Mouse (Mus musculus): ENCODE measurements around the gene Bcl6b.
A peak's percentile ranks its signal among the peaks of the same experiment; 100 is the strongest.

Gene Bcl6b

DNA sequence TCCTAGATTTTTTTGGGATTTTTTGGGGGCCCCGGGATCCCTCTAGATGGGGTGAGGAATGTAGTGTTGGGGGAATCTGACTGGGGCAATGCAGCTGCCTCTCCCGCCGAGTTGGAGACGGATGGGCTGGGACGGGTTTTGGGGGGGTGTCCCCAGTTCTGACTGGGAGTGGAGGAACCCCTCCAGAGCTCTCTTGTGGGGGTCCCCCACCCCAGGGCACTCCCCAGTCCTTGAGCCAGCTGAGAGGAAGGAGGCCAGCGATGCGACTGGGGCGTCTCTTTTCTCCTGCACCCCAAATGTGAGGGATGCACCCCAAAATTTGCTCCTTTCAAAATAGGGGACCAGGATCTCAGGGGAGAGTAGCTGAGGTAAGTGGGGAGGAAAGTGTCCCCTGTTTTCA lies 3.4 kb upstream of the Bcl6b start:
- DNase-seq (ENCODE audit: low spot score) = no peak

DNA sequence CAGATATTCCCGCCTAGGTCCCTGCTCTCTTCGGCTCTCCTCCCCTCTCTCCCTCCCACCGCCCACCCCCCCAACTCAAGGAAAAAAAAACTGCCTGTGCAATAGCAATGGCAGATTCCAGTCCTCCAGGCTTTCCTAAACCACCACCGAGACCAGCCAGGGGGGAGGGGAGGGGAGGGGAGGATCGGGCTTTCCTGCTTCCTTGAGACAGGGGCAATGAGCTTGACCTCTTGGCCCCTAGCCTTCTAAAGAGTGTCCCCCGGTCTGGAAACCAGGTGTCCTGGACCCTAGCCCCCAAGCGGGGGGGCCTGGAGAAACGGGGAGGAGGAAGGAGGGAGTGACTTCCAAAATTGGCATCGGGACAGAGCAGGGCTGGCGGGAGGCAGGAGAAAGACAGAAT lies 2.9 kb upstream of the Bcl6b start:
- no peak for DNase-seq (ENCODE audit: low spot score)

DNA sequence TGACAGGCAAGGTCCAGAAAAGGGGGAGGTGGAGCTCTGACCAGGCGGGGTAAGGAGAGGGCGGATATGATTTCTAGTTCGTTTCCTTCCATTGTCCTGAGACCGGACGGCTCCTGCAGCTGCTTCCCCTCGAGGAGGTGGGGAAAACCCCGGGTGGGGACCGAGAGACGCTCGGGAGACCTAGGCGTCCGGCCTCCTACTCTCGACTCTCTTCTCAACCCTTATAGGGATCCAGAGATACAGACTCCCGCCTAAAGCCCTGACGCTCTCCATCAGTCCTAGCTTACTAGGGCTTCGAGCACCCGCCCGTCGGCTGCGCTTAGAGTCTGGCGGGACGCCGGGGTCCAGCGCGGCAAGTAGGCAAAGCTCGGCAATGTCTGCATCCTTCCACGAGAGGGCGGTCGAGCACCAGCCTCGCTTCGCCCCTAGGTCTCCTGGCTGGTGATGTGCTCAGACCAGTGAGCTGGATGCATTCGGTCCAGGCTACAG lies 685 bp upstream of the Bcl6b start:
- DNase-seq (ENCODE audit: low spot score) = peak; percentile 79

DNA sequence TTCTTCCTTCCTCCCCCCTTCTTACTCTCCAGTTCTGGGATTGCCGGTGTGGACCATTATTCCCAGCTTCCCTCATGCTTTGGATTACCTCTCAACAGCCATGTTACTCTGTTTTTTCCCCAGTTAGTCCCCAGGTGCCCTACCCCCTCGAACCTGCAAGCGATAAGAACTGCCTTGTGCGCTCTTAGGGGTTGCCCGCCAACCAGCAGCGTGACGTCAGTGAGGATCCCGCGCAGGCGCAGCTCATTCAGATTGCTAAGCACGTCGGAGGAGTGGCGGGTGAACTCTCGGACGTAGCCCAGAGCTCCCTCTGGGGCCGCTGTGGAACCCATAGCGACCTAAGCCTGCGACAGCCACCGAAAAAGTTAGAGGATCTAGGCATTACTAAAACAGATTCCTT lies 770 bp downstream of the Bcl6b start:
- peak; percentile 76 for DNase-seq (ENCODE audit: low spot score)

DNA sequence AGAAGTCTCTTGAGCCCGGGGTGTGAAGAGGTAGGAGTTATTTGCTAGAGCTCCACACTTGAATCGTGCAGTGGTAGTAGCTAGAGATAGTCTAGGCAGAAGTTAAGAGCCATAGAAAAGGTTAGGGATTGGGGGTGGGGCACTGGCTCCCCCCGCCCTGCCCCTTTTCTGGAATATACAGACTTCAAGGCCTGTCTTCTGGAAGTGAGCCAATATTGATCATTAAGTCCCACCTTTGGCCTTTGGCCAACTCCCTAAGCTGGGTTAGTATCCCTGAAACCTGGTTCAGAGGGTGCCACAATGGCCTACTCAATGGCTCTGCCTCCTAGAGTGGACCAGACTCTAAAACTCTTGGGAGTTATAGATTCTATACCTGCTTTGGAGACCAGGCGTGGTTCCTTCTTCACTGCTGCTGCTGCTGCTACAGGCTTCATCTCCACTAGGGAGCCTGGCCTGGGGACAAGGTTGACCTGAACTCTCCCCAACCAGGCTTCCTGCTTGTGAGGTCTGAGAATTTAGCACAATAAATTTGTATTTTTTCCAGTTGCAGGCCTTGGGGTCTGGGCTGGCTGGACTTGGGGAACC lies 1.8 kb downstream of the Bcl6b start:
- no peak for DNase-seq (ENCODE audit: low spot score)

DNA sequence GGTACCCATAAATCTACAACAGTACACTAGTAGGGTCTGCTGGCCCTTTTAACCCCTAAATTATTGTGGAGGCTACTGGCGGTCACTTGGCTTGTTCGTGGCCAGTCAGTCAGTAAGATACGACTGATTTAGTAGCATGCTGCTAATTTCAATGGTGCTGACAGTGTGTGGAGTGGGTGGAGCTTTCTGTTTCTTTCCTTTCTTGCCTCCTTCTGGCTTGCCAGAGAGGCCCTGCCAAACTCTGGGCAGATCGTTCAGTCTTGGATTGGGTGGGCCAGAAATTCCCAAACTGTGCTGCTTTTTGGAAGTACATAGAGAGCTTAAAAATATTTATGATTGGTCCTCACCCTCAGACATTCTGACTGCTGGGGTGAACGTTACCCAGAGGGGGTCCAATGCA lies 2.5 kb downstream of the Bcl6b start:
- DNase-seq (ENCODE audit: low spot score) = no peak

DNA sequence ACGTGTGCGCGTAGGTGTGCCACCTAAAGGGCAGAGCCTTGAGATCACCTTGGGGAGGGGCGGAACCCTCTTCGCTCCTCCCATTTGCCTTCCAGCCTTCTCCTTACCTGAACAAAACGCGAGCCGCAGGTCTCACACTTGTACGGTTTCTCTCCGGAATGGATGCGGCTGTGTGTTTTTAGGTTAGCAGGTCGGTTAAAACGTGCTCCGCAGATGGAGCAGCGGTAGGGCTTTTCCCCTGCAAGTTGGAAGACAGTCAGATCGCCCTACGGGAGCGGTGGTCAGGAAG lies 3.1 kb downstream of the Bcl6b start:
- no peak for DNase-seq (ENCODE audit: low spot score)

DNA sequence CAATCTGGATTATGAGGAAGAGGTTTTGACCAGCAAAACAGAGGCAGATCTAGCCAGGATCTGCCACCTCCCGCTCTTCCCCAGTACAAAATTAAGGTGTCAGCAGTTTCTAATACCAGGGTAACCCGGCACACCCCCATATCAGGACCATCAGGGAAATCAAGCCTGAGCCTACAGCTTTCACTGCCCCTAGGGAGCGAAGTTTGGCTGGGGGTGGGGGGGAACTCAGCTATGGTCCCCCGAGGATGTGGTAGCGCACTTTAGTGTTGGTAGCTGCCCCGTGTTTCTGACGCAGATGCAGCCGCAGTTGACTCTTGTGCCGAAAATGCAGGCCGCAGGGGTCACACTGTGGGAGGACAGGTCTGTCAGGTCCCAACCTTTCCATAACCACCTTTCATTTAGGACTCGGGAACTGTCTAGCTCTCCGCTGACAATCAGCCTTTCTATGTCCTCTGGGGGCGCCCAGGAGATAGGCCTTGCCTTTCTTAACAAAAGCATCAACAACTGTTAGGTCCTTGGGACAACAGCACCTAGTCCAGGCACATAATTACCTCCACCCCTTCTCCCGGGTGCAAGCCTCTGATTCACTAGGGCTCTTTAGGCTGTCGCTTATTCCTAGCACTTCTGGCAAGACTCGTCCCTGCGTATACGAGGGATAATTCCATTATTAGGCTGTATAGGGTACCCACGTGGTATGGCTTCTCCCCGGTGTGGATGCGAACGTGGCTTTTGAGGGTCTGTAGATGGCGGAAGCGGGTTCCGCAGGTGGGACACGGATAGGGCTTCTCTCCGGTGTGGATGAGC lies 3.6 kb downstream of the Bcl6b start:
- no peak for DNase-seq (ENCODE audit: low spot score)

DNA sequence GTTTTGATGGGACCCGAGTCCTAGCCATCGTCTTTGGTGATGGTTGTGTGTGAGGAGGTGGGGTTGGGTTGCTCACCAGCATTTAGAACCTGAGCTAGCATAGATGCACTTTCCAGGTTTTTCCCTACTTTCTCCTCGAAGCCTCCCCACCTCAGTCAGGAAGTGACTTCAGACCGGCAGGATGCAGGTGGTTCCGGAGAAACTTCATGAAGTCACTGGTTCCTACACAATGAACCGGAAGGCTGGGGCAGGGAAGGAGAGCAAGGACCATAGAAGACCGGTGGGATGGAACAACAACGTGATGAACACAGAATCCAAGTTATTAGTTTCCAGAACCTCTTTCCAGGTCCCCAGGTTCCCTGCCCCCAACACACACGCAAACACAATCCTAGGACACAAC lies 5.9 kb downstream of the Bcl6b start:
- DNase-seq (ENCODE audit: low spot score) = no peak

DNA sequence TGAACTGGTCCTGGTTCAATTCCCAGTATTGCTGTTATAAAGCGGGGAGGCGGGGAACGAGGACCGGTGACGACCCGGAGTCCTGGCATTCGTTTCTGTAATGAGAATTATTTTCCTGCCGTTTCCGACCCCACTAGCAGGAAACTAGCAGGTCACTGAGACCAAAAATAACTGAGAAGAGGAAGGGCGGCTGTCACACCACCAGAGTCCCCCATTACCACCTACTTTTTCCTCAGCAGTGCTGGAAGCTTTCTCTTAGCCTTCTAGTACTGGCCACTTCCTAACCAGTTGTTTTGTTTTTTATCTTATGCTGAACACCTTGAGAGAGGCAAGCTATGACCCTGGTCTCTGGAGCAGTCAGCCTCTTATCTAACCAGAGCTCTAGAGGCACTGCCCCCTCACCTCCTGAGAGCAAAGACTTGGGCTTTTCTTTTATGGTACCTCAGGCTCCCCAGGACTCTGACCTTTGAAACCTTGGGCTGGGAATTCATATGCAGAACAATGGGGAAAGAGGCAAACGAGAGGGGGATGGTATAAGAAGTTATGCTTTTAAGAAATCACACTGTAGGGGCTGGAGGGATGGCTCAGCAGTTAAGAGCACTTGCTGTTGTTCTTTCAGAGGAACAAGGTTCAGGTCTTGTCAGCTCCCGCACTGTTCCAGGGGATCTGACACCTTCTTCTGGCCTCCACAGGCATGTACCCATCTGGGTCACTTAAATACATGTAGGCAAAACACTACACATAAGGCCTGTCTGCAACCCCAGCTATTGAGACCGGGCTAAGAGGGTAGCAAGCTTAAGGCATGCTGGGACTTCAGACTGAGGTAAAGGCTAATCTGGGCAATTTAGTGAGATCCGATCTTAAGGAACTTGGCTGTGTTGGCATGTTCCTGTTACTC lies 7.7 kb downstream of the Bcl6b start:
- peak; percentile 38 for DNase-seq (ENCODE audit: low spot score)

DNA sequence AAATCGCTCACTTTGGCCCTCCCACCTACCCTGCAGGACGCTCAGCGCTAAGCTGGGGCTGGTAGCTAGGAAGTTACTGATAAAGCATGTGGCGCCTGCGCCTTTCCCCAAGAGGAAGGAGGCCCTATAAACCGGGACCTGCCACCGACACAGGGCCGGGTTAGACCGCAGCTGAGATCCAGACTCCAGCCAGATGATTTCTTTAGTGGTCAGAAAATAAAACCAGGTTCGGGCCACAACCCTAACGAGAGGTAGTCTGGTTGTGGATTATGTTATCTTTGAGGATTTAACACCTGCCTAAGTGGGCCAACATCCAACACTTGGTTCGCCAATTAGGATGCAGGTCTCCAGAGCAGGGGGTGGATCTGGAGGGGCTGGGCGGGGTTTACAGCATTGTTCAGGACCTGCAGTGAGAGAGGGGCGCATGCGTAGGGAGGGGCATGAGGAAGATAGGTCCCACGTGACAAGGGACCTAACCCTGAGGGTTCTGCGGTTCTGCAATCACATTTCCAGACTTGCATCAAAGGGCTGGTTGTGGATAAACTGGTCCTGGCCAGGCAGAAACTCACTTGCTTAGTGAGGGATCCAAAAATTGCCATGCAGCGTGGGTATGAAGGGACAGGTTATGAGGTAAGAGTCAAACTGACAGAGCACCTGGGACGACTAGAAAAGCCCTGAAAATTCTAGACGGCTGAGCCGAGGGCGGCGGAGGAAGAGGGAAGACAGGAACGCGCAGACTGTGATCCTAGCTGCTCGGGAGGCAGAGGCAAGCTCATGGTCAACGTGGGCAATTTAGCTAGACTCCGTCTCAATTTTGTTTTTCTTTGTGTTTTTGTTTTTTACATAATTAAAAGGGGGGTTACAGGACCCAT lies 8.6 kb downstream of the Bcl6b start, which contains the start of gene Slc16a13:
Gene Slc16a13, minus strand, starts transcription at position 334 of the 872 bp plus-strand sequence.
- DNase-seq (ENCODE audit: low spot score) = peak; percentile 80

DNA sequence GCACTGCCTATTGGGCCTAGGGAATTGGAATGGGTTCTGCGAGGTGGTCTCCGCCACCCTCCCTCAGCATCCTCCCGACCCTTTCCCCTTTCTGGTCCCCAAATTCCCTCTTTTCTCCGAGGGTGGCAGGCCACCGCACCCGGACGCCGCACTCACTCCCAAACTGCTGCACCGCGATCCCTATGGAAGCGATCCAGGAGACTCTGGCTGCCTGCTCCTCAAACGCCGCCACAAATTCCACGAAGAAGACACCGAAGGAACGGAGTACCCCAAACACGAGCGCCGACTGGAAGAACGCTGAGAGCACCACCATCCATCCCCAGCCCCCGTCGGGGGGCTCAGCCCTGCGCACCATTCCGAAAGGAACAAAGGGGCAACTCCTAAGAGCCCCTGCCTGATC lies 9.3 kb downstream of the Bcl6b start:
- DNase-seq (ENCODE audit: low spot score) = no peak

DNA sequence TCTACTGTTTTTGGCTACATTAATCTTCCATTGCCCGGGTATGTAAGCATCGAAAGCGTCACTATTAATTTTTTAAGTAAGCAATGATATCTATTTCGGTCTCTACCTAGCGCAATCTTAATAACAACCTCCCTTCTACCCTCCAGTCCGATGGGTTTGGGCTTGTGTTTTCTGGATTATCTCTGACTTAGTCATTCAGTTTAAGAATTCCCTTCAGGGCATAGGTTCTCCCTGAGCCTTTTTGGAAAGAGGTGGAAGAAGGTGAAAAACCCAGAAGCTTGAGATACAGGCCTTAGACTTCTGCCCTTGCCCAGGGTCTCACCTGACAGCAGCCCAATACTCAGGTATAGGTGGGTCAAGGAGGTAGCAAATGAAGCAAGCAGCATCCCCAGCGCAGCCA lies 9.7 kb downstream of the Bcl6b start:
- no peak for DNase-seq (ENCODE audit: low spot score)

DNA sequence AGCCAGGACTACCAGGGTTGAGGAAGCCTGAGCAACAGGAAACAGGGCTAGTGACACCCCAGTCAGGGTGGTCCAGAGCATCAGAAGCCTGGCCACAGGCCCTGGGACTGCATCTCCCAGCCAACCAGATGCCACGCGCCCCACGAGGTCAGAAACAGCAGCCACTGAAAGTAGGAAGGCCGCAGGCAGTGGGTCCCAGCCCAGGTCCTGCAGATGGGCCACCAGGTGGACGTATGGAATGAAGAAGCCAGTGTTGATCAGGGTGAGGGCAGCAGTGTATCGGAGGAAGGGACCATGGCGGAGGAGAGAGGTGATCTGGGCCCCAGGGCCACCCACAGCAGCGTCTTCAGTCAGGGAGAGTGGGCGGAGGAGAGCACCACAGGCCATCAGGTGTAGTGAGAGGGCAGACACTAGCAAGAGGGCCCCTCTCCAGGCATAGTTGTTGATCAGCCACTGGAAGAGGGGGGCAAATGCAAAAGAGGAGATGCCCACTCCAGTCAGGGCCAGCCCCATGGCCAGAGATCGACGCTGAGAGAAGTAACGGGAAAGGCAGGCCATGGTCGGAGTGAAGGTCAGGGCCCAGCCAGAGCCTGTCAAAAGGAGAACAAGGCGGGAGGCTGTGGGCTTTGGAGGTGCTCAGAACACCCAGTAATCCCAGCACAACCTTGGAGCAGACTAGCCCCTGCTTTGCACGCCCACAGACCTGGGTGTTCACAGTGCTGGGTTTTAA lies 10.7 kb downstream of the Bcl6b start:
- no peak for DNase-seq (ENCODE audit: low spot score)

DNA sequence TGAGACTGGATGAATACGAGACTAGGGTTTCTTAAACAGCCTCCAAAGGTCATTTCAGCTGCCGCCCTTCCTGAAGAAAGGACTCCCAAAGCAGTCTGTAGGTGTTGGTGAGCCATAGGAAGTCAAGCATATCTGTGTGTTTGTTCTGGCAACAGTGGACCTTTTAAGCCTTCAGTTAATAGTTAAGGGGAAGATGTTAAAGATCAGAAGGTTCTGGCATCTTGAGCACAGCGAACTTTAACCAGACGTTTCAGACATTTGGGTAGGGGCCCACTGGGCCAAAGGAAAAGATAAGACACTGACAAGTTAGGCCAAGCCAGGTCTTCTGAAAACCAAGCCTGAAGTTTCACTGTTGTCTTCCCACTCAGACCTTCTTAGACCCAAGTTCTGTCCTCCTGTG lies 11.6 kb downstream of the Bcl6b start:
- DNase-seq (ENCODE audit: low spot score) = no peak

DNA sequence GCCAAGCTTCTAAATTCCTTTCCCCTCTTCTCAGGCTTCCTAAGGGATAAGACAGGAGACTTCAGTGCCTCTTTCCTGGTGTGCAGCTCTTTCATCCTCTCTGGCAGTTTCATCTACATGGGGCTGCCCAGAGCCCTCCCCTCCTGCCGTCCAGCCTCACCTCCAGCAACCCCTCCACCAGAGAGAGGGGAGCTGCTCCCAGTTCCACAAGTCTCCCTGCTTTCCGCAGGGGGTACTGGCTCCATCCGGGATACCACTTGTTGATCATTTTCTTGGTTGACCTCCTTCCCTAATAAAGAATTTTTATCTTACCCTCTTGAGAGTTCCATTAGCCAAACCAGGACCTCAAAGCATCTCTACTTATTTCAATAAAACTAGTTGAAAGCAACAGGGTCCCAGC lies 13.5 kb downstream of the Bcl6b start:
- DNase-seq (ENCODE audit: low spot score) = no peak

DNA sequence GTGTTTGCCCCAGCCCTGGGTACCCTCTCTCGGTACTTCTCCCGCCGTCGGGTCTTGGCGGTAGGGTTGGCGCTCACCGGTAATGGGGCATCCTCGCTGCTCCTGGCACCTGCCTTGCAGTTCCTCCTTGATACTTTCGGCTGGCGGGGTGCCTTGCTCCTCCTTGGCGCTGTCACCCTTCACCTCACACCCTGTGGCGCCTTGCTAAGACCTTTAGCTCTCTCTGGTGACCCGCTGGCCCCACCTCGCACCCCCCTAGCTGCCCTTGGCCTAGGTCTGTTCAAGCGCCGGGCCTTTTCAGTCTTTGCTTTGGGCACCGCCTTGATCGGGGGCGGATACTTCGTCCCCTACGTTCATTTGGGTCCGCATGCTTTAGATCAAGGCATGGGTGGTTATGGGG lies 14.3 kb downstream of the Bcl6b start:
- DNase-seq (ENCODE audit: low spot score) = no peak

DNA sequence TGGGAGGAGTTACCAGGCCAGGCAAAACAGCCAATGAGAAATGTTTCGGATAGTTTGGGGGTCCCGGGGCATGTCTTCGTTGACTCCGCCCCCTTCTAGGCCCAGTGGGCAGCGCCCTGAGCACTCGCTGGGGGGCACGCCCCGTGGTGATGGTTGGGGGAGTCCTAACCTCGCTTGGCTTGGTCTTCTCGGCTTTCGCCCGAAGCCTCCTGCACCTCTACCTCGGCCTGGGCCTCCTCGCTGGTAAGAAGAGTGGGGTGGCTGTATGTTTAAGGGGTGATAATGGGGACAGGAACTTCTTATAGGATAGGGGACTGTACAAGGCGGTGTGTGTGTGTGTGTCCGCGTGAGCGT lies 14.8 kb downstream of the Bcl6b start:
- DNase-seq (ENCODE audit: low spot score) = no peak

DNA sequence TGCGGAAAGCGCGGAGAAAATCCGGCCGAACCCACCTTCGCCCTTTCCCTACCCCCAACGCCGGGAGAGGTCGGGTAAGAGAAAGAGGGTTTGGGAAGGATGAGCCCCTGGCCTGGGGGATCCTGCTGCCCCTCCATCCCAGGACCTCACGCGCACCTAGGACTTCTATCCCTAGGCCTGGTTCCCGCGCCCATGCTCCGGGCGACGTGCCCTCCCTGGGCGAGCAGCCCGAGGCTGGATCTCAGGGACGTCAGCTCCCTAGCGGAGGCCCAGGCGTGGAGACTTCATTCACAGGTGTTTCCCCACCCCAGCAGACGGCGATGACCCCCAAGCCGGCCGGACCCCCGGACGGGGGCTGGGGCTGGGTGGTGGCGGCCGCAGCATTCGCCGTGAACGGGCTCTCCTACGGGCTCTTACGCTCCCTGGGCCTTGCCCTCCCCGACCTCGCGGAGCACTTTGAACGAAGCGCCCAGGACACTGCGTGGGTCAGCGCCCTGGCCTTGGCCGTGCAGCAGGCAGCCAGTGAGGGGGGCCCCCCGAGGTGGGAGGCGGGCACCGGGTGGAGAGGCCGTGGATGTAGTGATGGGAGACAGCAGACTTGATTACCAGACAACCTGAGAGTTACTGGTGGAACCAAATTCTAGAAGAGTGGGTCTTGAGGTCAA lies 15.3 kb downstream of the Bcl6b start:
- no peak for DNase-seq (ENCODE audit: low spot score)

DNA sequence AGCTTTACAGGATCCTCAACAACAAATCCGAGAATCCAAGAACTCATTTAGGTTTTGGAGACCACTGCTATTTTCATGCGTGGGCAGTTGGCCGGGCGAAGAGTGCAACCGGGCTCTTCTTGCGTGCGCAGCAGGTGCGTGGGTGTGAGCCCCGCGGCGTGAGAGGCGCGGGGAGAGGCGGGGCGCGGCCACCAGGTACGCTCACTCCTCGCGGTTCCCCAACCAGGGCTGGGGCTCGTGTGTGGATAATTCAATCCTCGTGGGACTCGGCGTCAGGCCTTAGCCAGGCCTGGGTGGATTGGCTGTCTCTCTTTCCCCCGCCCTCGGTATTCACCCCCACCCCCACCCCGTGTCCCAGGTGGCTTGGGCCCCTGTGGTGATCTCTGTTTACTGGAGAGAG lies 15.9 kb downstream of the Bcl6b start:
- no peak for DNase-seq (ENCODE audit: low spot score)

DNA sequence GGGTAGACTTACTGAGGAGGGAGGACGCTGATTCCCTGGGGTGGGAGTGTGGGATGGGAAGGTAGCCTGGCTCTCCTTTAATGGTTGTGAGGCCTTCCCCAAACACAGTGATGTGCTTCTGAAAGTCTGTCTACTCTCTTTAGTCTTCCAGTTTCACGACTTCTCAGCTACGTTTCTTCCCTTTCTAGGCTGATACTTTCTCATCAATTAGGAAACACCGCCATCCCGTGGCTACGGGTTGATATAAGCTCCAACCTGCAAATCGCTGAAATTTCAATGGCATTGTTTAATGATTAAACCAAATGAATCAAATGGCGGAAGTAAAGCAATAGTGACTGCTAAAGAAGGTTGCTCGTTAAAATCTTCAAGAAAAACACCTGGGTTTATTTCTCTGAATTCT lies 16.7 kb downstream of the Bcl6b start:
- DNase-seq (ENCODE audit: low spot score) = no peak
